Mouse (Mus musculus) heart, adult 2 months (tissue): ENCODE results near the gene Caln1.

Experiments used
- CTCF ChIP-seq: fragments of 200-600 bp; IDR thresholded peaks from 2 replicates; pipeline ENCODE4 v1.8.1; 2022; ENCODE audit warnings: antibody characterized with exemption, mild to moderate bottlenecking, moderate library complexity
- EP300 ChIP-seq: fragments of 200-500 bp; IDR thresholded peaks from 2 replicates; pipeline ENCODE4 v1.6.1; 2011; ENCODE audit warnings: low read depth, low read length, control low read depth; ENCODE audit not compliant: insufficient read depth
- POLR2A ChIP-seq: fragments of 200-500 bp; IDR thresholded peaks from 2 replicates; pipeline ENCODE4 v1.6.1; 2011; ENCODE audit warnings: mild to moderate bottlenecking, low read depth, low read length, control low read depth; ENCODE audit not compliant: insufficient read depth

DNA sequence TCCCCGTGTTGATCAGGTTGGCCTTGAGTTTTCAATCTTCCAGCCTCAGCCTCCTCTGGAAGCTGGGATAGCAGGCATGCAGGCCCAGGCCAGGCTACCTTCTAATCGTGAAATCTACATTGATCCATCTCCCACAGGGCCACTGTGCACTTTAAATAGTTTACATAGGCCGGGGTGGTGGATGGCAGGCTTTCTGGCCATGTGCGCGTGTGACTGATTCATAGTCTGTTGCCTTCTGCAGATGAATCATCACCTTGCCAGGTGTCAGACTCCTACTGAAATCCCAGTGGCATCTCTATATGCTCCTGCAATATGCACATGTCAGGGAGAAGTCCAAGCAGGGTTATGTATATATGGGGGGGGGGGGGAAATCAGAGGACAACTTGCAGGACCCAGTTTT, 428.5 kb downstream of the Caln1 start:
- no peak for TF ChIP-seq CTCF
- TF ChIP-seq POLR2A, result no peak
- no peak for TF ChIP-seq EP300
